Mouse (Mus musculus) cerebellum, adult 2 months (tissue): ENCODE measurements around the gene Vipr1. TPM values are rescaled to one million over a fixed set of nuclear protein-coding genes. Genes with fewer than 3 reads are reported as not detected.

Source experiments
- DNase-seq, 2 experiments: peaks; one replicate each; pipeline ENCODE4 v3.0.0; 2021
- H3K27ac ChIP-seq: fragments of 200-500 bp; 2 replicates; pipeline ENCODE4 v1.5.1; 2012; ENCODE audit warnings: low read length, control low read depth, inconsistent platforms; ENCODE audit not compliant: insufficient read depth
- H3K27me3 ChIP-seq: fragments of 200-500 bp; 2 replicates; pipeline ENCODE4 v1.6.1; 2012; ENCODE audit warnings: inconsistent platforms, mild to moderate bottlenecking, low read length, moderate library complexity; ENCODE audit not compliant: control insufficient read depth, insufficient read depth
- H3K4me1 ChIP-seq: fragments of 200-500 bp; 2 replicates; pipeline ENCODE4 v1.6.1; 2011; ENCODE audit warnings: low read length; ENCODE audit not compliant: control insufficient read depth, insufficient read depth
- H3K4me3 ChIP-seq: fragments of 200-500 bp; replicated peaks from 2 replicates; pipeline ENCODE3; 2011; ENCODE audit warnings: mild to moderate bottlenecking, low read depth, low read length, control low read depth; ENCODE audit not compliant: insufficient read depth
- CTCF ChIP-seq: fragments of 200-500 bp; IDR thresholded peaks from 2 replicates; pipeline ENCODE4 v1.5.1; 2011; ENCODE audit warnings: low read depth, mild to moderate bottlenecking, control low read depth, low read length, moderate library complexity, borderline replicate concordance; ENCODE audit not compliant: insufficient read depth
- POLR2A ChIP-seq: fragments of 200-500 bp; IDR thresholded peaks from 2 replicates; pipeline ENCODE4 v1.6.1; 2011; ENCODE audit warnings: low read length, control low read depth, borderline replicate concordance; ENCODE audit not compliant: insufficient read depth
- WGBS: fragments of 180-500 bp; shearing (Covaris S2); methylation state at CpG from one replicate; pipeline ENCODE4 v1.1.7; 2018; 5-methylcytosine and 5-hydroxymethylcytosine counted together
- polyA plus RNA-seq: library from polyadenylated mRNA; depleted of rRNA; stranded (reverse); fragments of >200 nt; gene quantifications from 2 replicates; pipeline ENCODE4 v1.2.3, GENCODE M21; 2012

Vipr1 gene
- polyA plus RNA-seq, 1 experiment: 5.2 TPM

- TF ChIP-seq POLR2A: no peak
- TF ChIP-seq CTCF: peak; percentile 24; the same call in 1 of the 2 replicates
- DNase-seq: no peak
- no peaks in the 10 kb centered on the region for H3K27me3 ChIP-seq
- no peaks in the 10 kb centered on the region for H3K4me1 ChIP-seq
- 64% methylated on average over 3 of the region's 3 CpGs for WGBS
- no peak overlapping the region for H3K4me3 ChIP-seq
- H3K27ac ChIP-seq: no peak overlapping the region
Measured at GRCm38 (mm10) chr9:121616471-121616870, 26.0 kb upstream of the Vipr1 start.

GRCm38 (mm10) chr9:121619441-121619840 lies 23.1 kb upstream of the Vipr1 start:
- no peak for DNase-seq
- 55% methylated on average over 7 of the region's 7 CpGs for WGBS

GRCm38 (mm10) chr9:121623235-121623634 lies 19.3 kb upstream of the Vipr1 start:
- WGBS: 75% methylated on average over 4 of the region's 4 CpGs
- H3K4me1 ChIP-seq: no peaks in the 10 kb centered on the region
- no peak overlapping the region for H3K4me3 ChIP-seq
- no peak overlapping the region for H3K27ac ChIP-seq
- DNase-seq: no peak
- H3K27me3 ChIP-seq: no peaks in the 10 kb centered on the region
- no peak for TF ChIP-seq POLR2A
- TF ChIP-seq CTCF: no peak

More at GRCm38 (mm10) chr9:121619441-121619840, 23.1 kb upstream of the Vipr1 start:
- H3K27me3 ChIP-seq: no peaks in the 10 kb centered on the region
- no peaks in the 10 kb centered on the region for H3K4me1 ChIP-seq
- no peak overlapping the region for H3K4me3 ChIP-seq
- H3K27ac ChIP-seq: no peak overlapping the region
- no peak for TF ChIP-seq POLR2A
- TF ChIP-seq CTCF: no peak

- TF ChIP-seq CTCF: no peak
- TF ChIP-seq POLR2A: no peak
- Histone ChIP-seq H3K27ac (no peak overlapping the region), H3K27me3 (no peaks in the 10 kb centered on the region), H3K4me3 (no peak overlapping the region), H3K4me1 (no peaks in the 10 kb centered on the region)
- WGBS: 82% methylated on average over 2 of the region's 2 CpGs
- DNase-seq: no peak
Measured at GRCm38 (mm10) chr9:121624920-121625319, 17.6 kb upstream of the Vipr1 start.

- H3K4me1 ChIP-seq: no peaks in the 10 kb centered on the region
- no peak for DNase-seq
- H3K4me3 ChIP-seq: no peak overlapping the region
- TF ChIP-seq POLR2A (no peak), CTCF (no peak)
- WGBS: 56% methylated on average over 1 of the region's 1 CpGs
- no peaks in the 10 kb centered on the region; the same call in 1 of the 2 replicates for H3K27me3 ChIP-seq
- no peak overlapping the region for H3K27ac ChIP-seq
Measured at GRCm38 (mm10) chr9:121630627-121631026, 11.9 kb upstream of the Vipr1 start.

- H3K4me3 ChIP-seq: no peak overlapping the region
- TF ChIP-seq POLR2A (no peak), CTCF (no peak)
- 76% methylated on average over 4 of the region's 4 CpGs for WGBS
- no peak for DNase-seq
- H3K27ac ChIP-seq: no peak overlapping the region
- H3K4me1 ChIP-seq: no peaks in the 10 kb centered on the region
- no peaks in the 10 kb centered on the region; the same call in 1 of the 2 replicates for H3K27me3 ChIP-seq
Measured at GRCm38 (mm10) chr9:121631946-121632345, 10.6 kb upstream of the Vipr1 start.

GRCm38 (mm10) chr9:121632891-121633290 lies 9.6 kb upstream of the Vipr1 start:
- no peak for DNase-seq
- WGBS: 82% methylated on average over 10 of the region's 10 CpGs
- Histone ChIP-seq H3K27ac (no peak overlapping the region), H3K4me1 (no peaks in the 10 kb centered on the region), H3K27me3 (no peaks in the 10 kb centered on the region; the same call in 1 of the 2 replicates), H3K4me3 (no peak overlapping the region)
- no peak for TF ChIP-seq POLR2A
- TF ChIP-seq CTCF: no peak

- no peak for TF ChIP-seq POLR2A
- TF ChIP-seq CTCF: no peak
- 78% methylated on average over 6 of the region's 6 CpGs for WGBS
- no peak overlapping the region for H3K27ac ChIP-seq
Measured at GRCm38 (mm10) chr9:121633306-121633705, 9.2 kb upstream of the Vipr1 start.

More at GRCm38 (mm10) chr9:121633306-121633705, 9.2 kb upstream of the Vipr1 start:
- no peak for DNase-seq
- H3K4me1 ChIP-seq: no peaks in the 10 kb centered on the region
- no peak overlapping the region for H3K4me3 ChIP-seq
- H3K27me3 ChIP-seq: no peaks in the 10 kb centered on the region; the same call in 1 of the 2 replicates
